Mouse (Mus musculus) adipocyte (in vitro differentiated cells): ENCODE data around the gene Uckl1.

ENCODE experiments used
- DNase-seq: peaks from one replicate; pipeline ENCODE4 v3.0.0-alpha.2; 2016; ENCODE audit warnings: low spot score

Gene Uckl1

GRCm38 (mm10) chr2:181584411-181584942, at the start of gene Uckl1:
Gene Uckl1, minus strand, starts transcription at chr2:181584892.
- no peak for DNase-seq

- DNase-seq: no peak
Observed at GRCm38 (mm10) chr2:181632624-181633023, 47.9 kb upstream of the Uckl1 start.

DNA sequence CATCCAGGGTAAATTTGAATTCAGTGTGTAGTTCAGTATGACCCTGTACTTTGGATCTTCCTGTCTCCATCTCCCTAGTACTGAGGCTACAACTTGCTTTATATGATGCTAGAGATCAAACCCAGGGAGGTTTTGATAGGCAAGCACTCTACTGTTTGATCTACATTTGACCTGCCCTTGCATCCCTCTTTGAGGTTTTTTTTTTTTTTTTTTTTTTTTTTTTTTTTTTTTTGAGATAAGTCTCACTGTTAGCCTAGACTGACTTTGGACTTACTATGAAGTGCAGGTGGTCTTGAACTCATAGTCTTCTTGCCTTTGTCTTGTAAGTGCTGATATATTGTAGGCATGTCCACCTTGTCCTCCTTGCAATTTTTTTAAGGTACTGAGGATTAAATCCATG, 43.8 kb upstream of the Uckl1 start:
- DNase-seq: no peak

DNA sequence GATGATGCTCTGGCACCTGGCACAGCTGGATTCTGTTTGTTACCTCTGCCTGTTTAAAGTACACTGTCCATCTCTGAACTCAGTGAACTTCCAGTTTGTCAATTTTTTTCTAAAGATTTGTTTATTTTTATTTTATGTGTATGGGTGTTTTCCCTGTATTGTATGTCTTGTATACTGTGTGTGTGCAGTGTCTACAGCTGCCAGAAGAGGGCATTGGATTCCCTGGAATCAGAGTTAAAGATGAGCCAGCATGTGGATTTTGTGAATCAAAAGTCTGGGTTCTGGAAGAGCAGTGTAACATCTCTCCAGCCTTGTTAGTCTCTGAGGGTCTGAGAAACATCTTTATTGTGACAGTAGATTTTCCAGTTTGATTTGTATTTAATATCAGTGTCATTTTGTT, 38.7 kb upstream of the Uckl1 start:
- DNase-seq: no peak

DNA sequence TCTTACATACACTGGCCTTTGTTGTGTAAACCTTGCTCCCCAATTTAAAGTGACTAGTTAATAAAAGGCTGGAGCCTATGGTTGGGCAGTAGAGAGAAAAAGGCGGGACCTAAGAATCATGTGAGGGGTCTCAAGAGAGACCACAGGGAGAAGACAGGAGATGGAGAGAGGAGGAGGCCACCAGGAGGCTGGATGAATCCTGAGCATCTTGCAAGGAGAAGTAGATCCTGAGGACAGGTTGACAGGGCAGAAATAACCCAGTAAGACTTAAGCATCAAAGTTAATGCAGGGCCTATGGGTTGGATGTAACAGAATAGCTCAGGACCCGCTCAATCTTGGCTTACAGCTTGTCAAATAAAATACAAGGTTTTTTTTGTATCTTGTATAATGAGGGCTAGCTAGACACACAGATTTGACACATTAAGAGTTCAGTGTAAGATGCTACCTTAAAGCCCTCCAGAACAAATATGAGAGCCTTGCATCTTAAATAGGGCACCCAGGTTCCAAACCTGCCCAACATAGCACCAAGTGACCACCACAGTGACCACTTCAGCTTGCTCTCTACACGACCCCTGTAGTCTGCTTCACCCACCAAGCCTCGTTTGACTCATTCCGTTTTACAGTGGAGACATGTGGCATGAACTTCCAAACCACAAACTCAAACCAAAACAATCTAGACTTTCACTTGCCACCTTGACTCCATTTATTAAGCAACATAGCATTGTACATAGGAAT, 34.2 kb upstream of the Uckl1 start:
- no peak for DNase-seq

DNA sequence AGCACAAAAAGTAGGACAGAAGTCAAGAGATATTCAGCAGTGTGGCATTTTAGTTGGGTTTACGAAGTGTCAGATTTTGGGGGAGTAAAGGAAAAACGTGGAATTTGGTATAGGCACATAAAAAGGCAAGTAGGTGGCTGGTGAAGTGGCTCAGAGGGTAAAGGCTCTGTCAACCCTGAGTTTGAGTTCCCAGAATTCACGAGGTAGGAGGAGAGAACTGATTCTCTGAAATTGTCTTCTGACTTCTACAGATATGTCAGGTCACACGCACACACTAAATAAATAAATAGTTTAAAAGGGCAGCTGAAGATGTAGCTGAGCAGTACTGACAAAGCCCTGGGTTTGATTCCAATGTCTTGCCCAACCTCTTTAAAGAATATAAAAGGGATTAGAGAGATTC, 17.7 kb upstream of the Uckl1 start:
- no peak for DNase-seq

GRCm38 (mm10) chr2:181601751-181602145, 17.1 kb upstream of the Uckl1 start:
- DNase-seq: peak; percentile 24

- peak; percentile 99 for DNase-seq
Observed at GRCm38 (mm10) chr2:181600828-181601750, 16.4 kb upstream of the Uckl1 start.

GRCm38 (mm10) chr2:181600226-181600758, 15.6 kb upstream of the Uckl1 start:
- no peak for DNase-seq

- no peak for DNase-seq
Observed at GRCm38 (mm10) chr2:181598454-181599351, 14.0 kb upstream of the Uckl1 start, which contains the start of gene Samd10. Gene Samd10, minus strand, starts transcription at chr2:181599212.

GRCm38 (mm10) chr2:181597378-181598061, 12.8 kb upstream of the Uckl1 start:
- no peak for DNase-seq

GRCm38 (mm10) chr2:181596221-181596960, 11.7 kb upstream of the Uckl1 start:
- DNase-seq: no peak

GRCm38 (mm10) chr2:181594946-181595696, 10.4 kb upstream of the Uckl1 start:
- peak; percentile 75 for DNase-seq

DNA sequence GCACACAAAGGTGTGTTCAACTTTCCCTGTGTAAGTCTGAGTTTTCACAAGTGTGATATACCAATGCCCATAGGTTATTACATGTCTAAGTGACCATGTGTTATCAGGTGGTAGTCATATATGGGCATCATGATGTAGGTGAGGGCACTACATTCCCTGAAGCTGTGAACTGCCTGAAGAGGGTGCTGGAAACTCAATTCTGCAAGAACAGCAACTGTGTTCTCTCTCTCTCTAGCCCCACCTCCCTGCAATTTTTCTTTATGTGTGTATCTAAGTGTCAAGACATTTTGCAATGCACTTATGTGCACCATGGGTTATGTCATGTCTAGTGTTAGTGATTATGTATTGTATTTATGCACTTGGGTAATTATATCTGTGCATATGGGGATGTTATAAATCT, 9.2 kb upstream of the Uckl1 start:
- peak; percentile 49 for DNase-seq

- peak; percentile 80 for DNase-seq
Observed at GRCm38 (mm10) chr2:181593042-181593421, 8.3 kb upstream of the Uckl1 start.

DNA sequence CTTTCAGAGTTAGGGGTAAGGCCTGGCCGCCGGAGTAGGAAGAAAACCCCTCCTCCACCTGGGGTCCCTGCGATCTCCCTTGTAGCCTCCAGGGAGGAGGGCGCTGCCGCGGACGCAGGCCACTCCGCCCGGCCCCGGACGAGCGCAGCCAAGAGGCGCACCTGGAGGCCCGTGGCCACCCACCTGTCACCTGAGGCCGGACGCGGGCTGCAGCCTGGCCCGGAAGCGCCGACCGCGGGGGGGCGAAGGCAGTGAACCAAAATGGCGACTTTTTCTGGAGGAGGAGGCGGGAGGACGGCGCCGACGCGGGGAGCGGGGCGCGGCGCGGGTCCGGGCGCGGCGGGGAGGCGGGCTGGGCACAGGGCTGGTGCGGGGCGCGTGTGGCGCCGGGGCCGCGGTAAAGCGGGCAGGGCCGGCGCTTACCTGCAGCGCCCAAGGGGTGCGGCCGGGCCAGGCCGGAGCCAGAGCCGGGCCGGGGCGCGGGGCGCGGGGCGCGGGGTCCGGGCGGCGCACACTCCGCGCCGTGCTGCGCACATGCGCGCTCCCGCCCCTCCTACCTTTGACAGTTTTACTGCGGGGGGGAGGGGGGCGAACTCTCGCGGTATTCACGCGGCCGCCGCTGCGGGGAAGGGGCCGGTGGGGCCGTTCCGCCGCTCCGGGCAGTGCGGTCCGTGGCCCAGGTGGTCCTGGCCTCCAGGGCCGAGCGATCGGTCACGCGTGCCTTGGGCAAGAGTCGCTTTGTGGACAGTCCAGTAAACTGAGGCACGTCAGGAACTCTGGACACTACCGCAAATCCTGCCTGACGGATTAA, 7.7 kb upstream of the Uckl1 start, which contains the start of gene Zfp512b:
TSS of gene Zfp512b (minus strand) at position 573 of the 811 bp plus-strand sequence.
- peak; percentile 74 for DNase-seq

DNA sequence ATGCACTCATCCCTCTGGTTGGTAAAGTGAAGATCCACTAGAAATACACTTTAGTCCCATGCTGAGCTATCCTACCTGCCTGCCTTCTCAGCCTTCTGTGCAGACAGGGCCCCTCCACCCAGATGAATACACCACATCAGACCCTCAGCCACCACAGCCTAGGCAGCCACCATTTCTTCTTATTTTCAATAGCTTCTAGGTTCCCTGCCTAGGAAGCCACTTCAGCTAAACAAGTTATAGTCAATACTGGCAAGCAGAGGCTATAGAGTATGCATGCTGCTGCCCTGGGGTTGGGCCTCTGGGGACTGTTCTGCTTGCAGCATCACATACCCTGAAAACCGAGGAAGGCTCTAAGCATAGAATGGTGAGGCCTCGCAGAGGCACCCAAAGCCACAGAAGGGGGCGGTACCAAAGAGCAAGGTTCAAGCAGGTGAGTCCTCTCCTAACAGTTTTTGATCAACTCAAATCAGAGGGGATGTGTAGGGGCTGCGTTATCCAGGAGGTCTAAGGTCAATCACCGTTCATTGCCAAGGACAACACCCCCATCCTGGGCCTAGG, 6.9 kb upstream of the Uckl1 start, which contains the start of gene Prpf6:
TSS of gene Prpf6 (plus strand) at position 341 of the 558 bp plus-strand sequence.
- no peak for DNase-seq

DNA sequence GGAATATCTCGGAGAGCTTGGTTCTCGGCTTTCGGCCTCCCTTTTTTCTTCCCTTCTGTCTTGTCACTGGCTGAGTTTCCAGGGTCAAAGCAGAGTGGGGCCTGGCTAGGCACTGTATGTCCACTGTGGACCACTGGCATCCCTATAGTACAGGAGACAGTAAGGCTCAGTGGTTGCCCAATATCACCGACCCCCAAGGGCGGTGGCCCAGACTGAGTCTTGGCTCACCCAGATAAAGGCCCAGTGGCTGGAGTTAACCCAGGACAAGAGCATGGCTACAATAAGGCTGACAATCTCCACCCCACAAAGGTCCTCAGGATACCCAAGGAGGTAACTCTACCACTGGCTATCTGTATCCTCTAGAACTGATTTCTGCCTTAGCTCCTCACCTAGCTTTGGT, 5.8 kb upstream of the Uckl1 start:
- no peak for DNase-seq
